Mouse (Mus musculus): ENCODE data around the gene Nipbl. TPM values are rescaled to one million over a fixed set of nuclear protein-coding genes. Genes with fewer than 3 reads are reported as not detected.
"Not testable (repeated sequence)": the region's sequence is repeated elsewhere in the genome, so short reads cannot be mapped to it uniquely, and the experiment has no call there.

The Nipbl gene
- polyA plus RNA-seq, 1 experiment from 2014 or later = 8.8 TPM

GRCm38 (mm10) chr15:8459979-8460378 is 15.7 kb upstream of the Nipbl start:
- ATAC-seq (ENCODE audit: low FRiP score, low TSS enrichment) (no peak), DNase-seq (ENCODE audit: low spot score) (no peak)
- no peaks in the 10 kb centered on the region for H3K36me3 ChIP-seq (ENCODE audit: control insufficient read depth, insufficient read depth, low read length)
- no peaks in the 10 kb centered on the region for H3K4me1 ChIP-seq (replicated peaks; ENCODE audit: control insufficient read depth, insufficient read depth)
- WGBS = 64% methylated on average over 2 of the region's 2 CpGs
- no peak overlapping the region for H3K4me3 ChIP-seq (ENCODE audit: low read depth, low read length)
- TF ChIP-seq CTCF (IDR thresholded peaks at IDR 0.05; ENCODE audit: low read depth) (no peak), EP300 (optimal IDR thresholded peaks at IDR 0.05) (no peak)
- H3K9me3 ChIP-seq (ENCODE audit: control insufficient read depth, low read length) = no peaks in the 10 kb centered on the region
- H3K27ac ChIP-seq (replicated peaks) = no peak overlapping the region
- no peaks in the 10 kb centered on the region for H3K27me3 ChIP-seq (ENCODE audit: control insufficient read depth, insufficient read depth, low read length)
- no peak overlapping the region for H3K9ac ChIP-seq (ENCODE audit: low read length)
- no peak overlapping the region for H3K4me2 ChIP-seq (replicated peaks; ENCODE audit: low read depth)

GRCm38 (mm10) chr15:8456223-8456622 is 12.0 kb upstream of the Nipbl start:
- WGBS = 66% methylated on average over 1 of the region's 2 CpGs
- H3K4me3 ChIP-seq (ENCODE audit: low read depth, low read length) = not testable (repeated sequence)

GRCm38 (mm10) chr15:8455486-8455885 is 11.2 kb upstream of the Nipbl start:
- Histone ChIP-seq H3K9me3 (ENCODE audit: control insufficient read depth, low read length) (no peaks in the 10 kb centered on the region), H3K27me3 (ENCODE audit: control insufficient read depth, insufficient read depth, low read length) (no peaks in the 10 kb centered on the region), H3K4me3 (ENCODE audit: low read depth, low read length) (no peak overlapping the region), H3K4me1 (replicated peaks; ENCODE audit: control insufficient read depth, insufficient read depth) (no peaks in the 10 kb centered on the region), H3K36me3 (ENCODE audit: control insufficient read depth, insufficient read depth, low read length) (no peaks in the 10 kb centered on the region), H3K4me2 (replicated peaks; ENCODE audit: low read depth) (no peak overlapping the region), H3K27ac (replicated peaks) (no peak overlapping the region), H3K9ac (ENCODE audit: low read length) (no peak overlapping the region)
- ATAC-seq (ENCODE audit: low FRiP score, low TSS enrichment) = no peak
- TF ChIP-seq EP300 (optimal IDR thresholded peaks at IDR 0.05) (no peak), CTCF (IDR thresholded peaks at IDR 0.05; ENCODE audit: low read depth) (no peak)
- DNase-seq (ENCODE audit: low spot score) = no peak
- WGBS = 83% methylated on average over 2 of the region's 2 CpGs

More at GRCm38 (mm10) chr15:8456223-8456622, 12.0 kb upstream of the Nipbl start:
- not testable (repeated sequence) for H3K9ac ChIP-seq (ENCODE audit: low read length); H3K27me3 ChIP-seq (ENCODE audit: control insufficient read depth, insufficient read depth, low read length); H3K4me1 ChIP-seq (replicated peaks; ENCODE audit: control insufficient read depth, insufficient read depth); H3K4me2 ChIP-seq (replicated peaks; ENCODE audit: low read depth); H3K27ac ChIP-seq (replicated peaks); H3K9me3 ChIP-seq (ENCODE audit: control insufficient read depth, low read length); ATAC-seq (ENCODE audit: low FRiP score, low TSS enrichment); H3K36me3 ChIP-seq (ENCODE audit: control insufficient read depth, insufficient read depth, low read length); DNase-seq (ENCODE audit: low spot score)

- Histone ChIP-seq H3K27ac (replicated peaks) (no peak overlapping the region), H3K9me3 (ENCODE audit: control insufficient read depth, low read length) (no peaks in the 10 kb centered on the region), H3K4me2 (replicated peaks; ENCODE audit: low read depth) (no peak overlapping the region), H3K27me3 (ENCODE audit: control insufficient read depth, insufficient read depth, low read length) (no peaks in the 10 kb centered on the region), H3K4me3 (ENCODE audit: low read depth, low read length) (no peak overlapping the region), H3K9ac (ENCODE audit: low read length) (no peak overlapping the region), H3K36me3 (ENCODE audit: control insufficient read depth, insufficient read depth, low read length) (no peaks in the 10 kb centered on the region), H3K4me1 (replicated peaks; ENCODE audit: control insufficient read depth, insufficient read depth) (no peaks in the 10 kb centered on the region; the same call in 1 of the 2 replicates)
- TF ChIP-seq CTCF (IDR thresholded peaks at IDR 0.05; ENCODE audit: low read depth) = peak; percentile 89
- TF ChIP-seq EP300 (optimal IDR thresholded peaks at IDR 0.05) = no peak
- 38% methylated on average over 3 of the region's 3 CpGs for WGBS
- ATAC-seq (ENCODE audit: low FRiP score, low TSS enrichment) = peak; percentile 63; the same call in 1 of the 2 replicates
- DNase-seq (ENCODE audit: low spot score) = no peak
Measured at GRCm38 (mm10) chr15:8451071-8451470, 6.8 kb upstream of the Nipbl start.

DNA sequence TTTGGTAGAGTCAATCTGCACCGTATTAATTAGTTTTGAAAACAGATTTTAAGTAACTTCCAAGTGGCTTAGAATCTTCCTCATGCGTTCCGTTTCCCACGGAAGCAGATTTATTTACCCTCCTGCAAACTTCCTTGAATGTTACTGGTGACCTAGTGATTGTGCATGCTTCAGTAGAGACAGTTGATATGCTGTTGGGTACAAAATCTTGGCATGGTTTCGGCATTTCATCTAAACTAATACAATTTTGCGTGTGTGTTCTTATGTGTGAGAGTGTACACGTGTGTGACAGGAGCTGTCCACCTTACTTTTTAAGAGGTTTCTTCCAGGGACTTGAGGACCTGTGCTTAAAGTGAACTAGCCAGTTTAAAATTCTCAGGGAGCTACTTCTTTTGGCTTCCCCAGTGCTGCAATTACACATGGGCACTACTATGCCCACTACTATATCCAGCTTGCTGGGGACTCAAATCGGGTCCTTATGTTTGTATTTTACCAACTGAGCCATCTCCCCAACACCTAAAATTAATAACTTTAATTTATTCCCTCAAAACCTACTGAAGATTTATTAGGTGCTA is 3.0 kb upstream of the Nipbl start:
- 47% methylated on average over 8 of the region's 8 CpGs for WGBS
- no peaks in the 10 kb centered on the region for H3K9me3 ChIP-seq (ENCODE audit: control insufficient read depth, low read length)
- H3K27ac ChIP-seq (replicated peaks) = no peak overlapping the region
- H3K36me3 ChIP-seq (ENCODE audit: control insufficient read depth, insufficient read depth, low read length) = no peaks in the 10 kb centered on the region
- TF ChIP-seq EP300 (optimal IDR thresholded peaks at IDR 0.05) (no peak), CTCF (IDR thresholded peaks at IDR 0.05; ENCODE audit: low read depth) (no peak)
- H3K4me1 ChIP-seq (replicated peaks; ENCODE audit: control insufficient read depth, insufficient read depth) = no peaks in the 10 kb centered on the region; the same call in 1 of the 2 replicates
- ATAC-seq (ENCODE audit: low FRiP score, low TSS enrichment) (no peak), DNase-seq (ENCODE audit: low spot score) (no peak)
- H3K27me3 ChIP-seq (ENCODE audit: control insufficient read depth, insufficient read depth, low read length) = no peaks in the 10 kb centered on the region
- H3K4me3 ChIP-seq (ENCODE audit: low read depth, low read length) = no peak overlapping the region
- H3K4me2 ChIP-seq (replicated peaks; ENCODE audit: low read depth) = peak overlapping the region; percentile 26; the same call in 1 of the 2 replicates
- no peak overlapping the region for H3K9ac ChIP-seq (ENCODE audit: low read length)

DNA sequence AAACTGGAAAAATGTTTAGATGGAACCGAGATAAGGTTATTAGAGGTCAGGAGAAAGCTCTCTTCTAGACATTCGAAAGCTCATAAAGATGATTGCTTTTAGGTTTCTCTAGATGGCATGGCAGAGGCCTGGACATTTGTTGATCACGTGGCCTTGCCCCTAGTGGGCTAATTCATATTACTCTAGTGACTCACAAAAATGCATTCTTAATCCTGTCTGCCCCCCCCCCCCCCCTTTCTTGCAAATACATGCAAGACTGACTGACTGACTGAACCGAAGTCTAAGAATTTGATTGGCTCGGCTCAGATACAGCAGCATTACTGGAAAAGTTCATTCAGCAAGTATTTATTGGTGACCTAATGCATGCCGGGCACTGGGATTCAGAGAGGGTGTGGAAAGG is 2.2 kb upstream of the Nipbl start:
- peak; percentile 36 for ATAC-seq (ENCODE audit: low FRiP score, low TSS enrichment)
- 1% methylated on average over 6 of the region's 6 CpGs for WGBS

More for the DNA sequence above, 2.2 kb upstream of the Nipbl start:
- Histone ChIP-seq H3K9ac (ENCODE audit: low read length) (no peak overlapping the region), H3K4me2 (replicated peaks; ENCODE audit: low read depth) (peak overlapping the region; percentile 80), H3K9me3 (ENCODE audit: control insufficient read depth, low read length) (no peaks in the 10 kb centered on the region), H3K27me3 (ENCODE audit: control insufficient read depth, insufficient read depth, low read length) (no peaks in the 10 kb centered on the region), H3K36me3 (ENCODE audit: control insufficient read depth, insufficient read depth, low read length) (no peaks in the 10 kb centered on the region), H3K27ac (replicated peaks) (peak overlapping the region; percentile 100), H3K4me3 (ENCODE audit: low read depth, low read length) (peak overlapping the region; percentile 97), H3K4me1 (replicated peaks; ENCODE audit: control insufficient read depth, insufficient read depth) (no peaks in the 10 kb centered on the region; the same call in 1 of the 2 replicates)
- DNase-seq (ENCODE audit: low spot score) = peak; percentile 75
- peak; percentile 32 for TF ChIP-seq EP300 (optimal IDR thresholded peaks at IDR 0.05)
- TF ChIP-seq CTCF (IDR thresholded peaks at IDR 0.05; ENCODE audit: low read depth) = peak; percentile 53
